Mouse (Mus musculus): ENCODE results near the gene Ift46. TPM values are rescaled to one million over a fixed set of nuclear protein-coding genes. Genes with fewer than 3 reads are reported as not detected.

Ift46 gene
- polyA plus RNA-seq, 1 experiment from 2014 or later: 24.5 TPM

DNA sequence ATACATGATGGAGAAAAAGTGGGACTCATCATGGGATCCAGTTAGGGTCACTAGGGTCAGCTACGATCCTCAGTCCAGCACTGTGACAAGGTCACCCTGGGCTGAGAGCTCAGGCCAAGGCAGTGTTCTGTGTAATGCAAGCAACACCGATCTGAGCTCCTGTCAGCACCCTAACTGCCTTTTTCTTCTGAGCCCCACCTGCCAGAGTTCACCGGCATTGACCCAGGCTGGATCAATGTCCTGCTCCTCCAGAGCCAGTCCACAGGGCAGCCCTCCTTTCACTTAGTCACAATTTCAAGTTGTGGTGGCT, 45.9 kb upstream of the Ift46 start:
- no peaks in the 10 kb centered on the region for H3K9me3 ChIP-seq (ENCODE audit: low read length)
- H3K4me2 ChIP-seq (ENCODE audit: low read depth, low read length): peak overlapping the region; percentile 83; the same call in 1 of the 2 replicates
- no peaks in the 10 kb centered on the region; the same call in 1 of the 2 replicates for H3K27me3 ChIP-seq (ENCODE audit: insufficient read depth, low read length)
- DNase-seq (no peak), ATAC-seq (no peak)
- WGBS (ENCODE audit: insufficient replicate concordance): 58% methylated on average over 3 of the region's 3 CpGs
- no peak overlapping the region for H3K4me3 ChIP-seq (ENCODE audit: low read depth, low read length)
- H3K9ac ChIP-seq (replicated peaks): no peak overlapping the region
- TF ChIP-seq CTCF (IDR thresholded peaks at IDR 0.05; ENCODE audit: low read depth) (no peak), EP300 (IDR thresholded peaks at IDR 0.05; ENCODE audit: low read depth) (no peak)
- H3K4me1 ChIP-seq (ENCODE audit: insufficient read depth): peaks cover 12% of the 10 kb centered on the region
- H3K36me3 ChIP-seq (replicated peaks; ENCODE audit: insufficient read depth, low read length): no peaks in the 10 kb centered on the region
- no peak overlapping the region for H3K27ac ChIP-seq (ENCODE audit: low read depth)

DNA sequence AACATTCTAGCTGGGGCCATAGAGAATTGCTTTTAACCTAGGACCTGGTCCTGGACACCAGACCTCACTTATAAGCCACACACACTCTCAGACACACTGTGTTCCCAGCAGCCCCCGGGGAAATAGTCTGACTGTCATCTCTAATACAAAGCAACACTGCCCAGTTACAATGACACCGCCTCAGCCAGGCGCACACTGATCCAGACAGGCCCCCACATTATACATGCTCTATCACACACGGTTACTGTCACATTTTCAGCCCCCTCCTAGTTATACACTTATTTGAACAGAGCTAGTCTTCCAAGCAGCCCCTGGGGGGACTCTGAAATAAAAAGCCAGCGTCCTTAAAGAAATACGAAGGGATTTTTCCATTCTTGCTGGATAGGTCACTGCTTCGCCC, 45.1 kb upstream of the Ift46 start:
- WGBS (ENCODE audit: insufficient replicate concordance): 65% methylated on average over 7 of the region's 7 CpGs
- Histone ChIP-seq H3K9ac (replicated peaks) (no peak overlapping the region), H3K4me2 (ENCODE audit: low read depth, low read length) (no peak overlapping the region), H3K4me3 (ENCODE audit: low read depth, low read length) (no peak overlapping the region), H3K36me3 (replicated peaks; ENCODE audit: insufficient read depth, low read length) (no peaks in the 10 kb centered on the region), H3K27ac (ENCODE audit: low read depth) (no peak overlapping the region), H3K9me3 (ENCODE audit: low read length) (no peaks in the 10 kb centered on the region), H3K27me3 (ENCODE audit: insufficient read depth, low read length) (no peaks in the 10 kb centered on the region; the same call in 1 of the 2 replicates), H3K4me1 (ENCODE audit: insufficient read depth) (peaks cover 12% of the 10 kb centered on the region)
- ATAC-seq (no peak), DNase-seq (no peak)
- TF ChIP-seq CTCF (IDR thresholded peaks at IDR 0.05; ENCODE audit: low read depth) (no peak), EP300 (IDR thresholded peaks at IDR 0.05; ENCODE audit: low read depth) (no peak)

DNA sequence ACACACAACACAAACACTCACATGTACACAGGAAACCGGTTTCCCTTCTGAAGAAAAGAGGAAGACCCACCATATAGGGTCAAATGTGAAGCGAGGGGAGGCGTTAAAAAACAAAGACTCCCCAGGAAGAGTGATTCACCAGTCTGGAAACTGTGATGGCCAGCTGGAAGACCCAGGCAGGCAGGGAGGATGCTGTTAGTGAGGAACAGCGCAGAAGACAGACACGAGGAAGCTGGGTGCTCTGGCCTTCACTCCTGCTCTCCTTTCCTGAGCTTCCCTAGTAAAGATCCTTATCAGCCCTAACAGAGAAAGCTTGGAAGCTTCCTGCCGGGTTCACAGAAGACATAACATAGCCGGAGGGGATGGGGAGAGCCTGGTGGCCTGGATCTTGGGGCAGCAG, 44.7 kb upstream of the Ift46 start:
- no peak overlapping the region; the same call in 1 of the 2 replicates for H3K27ac ChIP-seq (ENCODE audit: low read depth)
- no peak for DNase-seq
- H3K9me3 ChIP-seq (ENCODE audit: low read length): no peaks in the 10 kb centered on the region
- H3K4me2 ChIP-seq (ENCODE audit: low read depth, low read length): no peak overlapping the region
- peak; percentile 24 for ATAC-seq
- TF ChIP-seq CTCF (IDR thresholded peaks at IDR 0.05; ENCODE audit: low read depth) (no peak), EP300 (IDR thresholded peaks at IDR 0.05; ENCODE audit: low read depth) (no peak)
- H3K4me3 ChIP-seq (ENCODE audit: low read depth, low read length): no peak overlapping the region
- peaks cover 12% of the 10 kb centered on the region for H3K4me1 ChIP-seq (ENCODE audit: insufficient read depth)
- H3K27me3 ChIP-seq (ENCODE audit: insufficient read depth, low read length): no peaks in the 10 kb centered on the region; the same call in 1 of the 2 replicates
- H3K36me3 ChIP-seq (replicated peaks; ENCODE audit: insufficient read depth, low read length): no peaks in the 10 kb centered on the region
- 35% methylated on average over 7 of the region's 7 CpGs for WGBS (ENCODE audit: insufficient replicate concordance)
- H3K9ac ChIP-seq (replicated peaks): no peak overlapping the region

DNA sequence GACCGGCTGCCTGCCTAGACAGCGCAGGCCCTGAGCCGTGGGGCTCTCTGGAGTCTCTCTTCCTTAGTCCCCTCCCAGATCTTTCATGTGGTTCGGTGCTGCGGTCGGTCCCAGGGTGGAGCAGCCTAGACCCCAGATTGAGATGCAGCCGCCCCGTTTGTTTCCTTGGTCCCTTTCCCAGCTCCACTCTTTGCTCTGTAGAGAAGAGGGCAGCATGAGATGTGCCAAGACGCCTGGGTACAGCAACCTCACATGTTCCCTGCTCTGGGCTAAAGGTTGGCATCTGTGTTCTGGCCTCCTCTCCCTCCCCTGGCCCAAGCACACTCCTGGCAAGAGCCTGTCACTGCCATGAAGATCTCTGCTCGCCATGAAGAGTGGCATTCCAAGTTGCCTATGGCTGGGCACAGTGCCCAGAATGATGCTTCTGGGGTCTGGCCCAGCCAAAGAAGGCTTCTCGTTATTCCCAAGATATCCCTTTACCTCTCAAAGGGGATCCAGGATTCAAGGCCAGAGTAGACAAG, 44.1 kb upstream of the Ift46 start:
- no peak for TF ChIP-seq CTCF (IDR thresholded peaks at IDR 0.05; ENCODE audit: low read depth)
- no peak for TF ChIP-seq EP300 (IDR thresholded peaks at IDR 0.05; ENCODE audit: low read depth)
- H3K4me1 ChIP-seq (ENCODE audit: insufficient read depth): peaks cover 12% of the 10 kb centered on the region
- no peak overlapping the region for H3K4me3 ChIP-seq (ENCODE audit: low read depth, low read length)
- DNase-seq: no peak
- H3K27me3 ChIP-seq (ENCODE audit: insufficient read depth, low read length): no peaks in the 10 kb centered on the region; the same call in 1 of the 2 replicates
- H3K9ac ChIP-seq (replicated peaks): no peak overlapping the region
- WGBS (ENCODE audit: insufficient replicate concordance): 69% methylated on average over 11 of the region's 11 CpGs
- peak overlapping the region; percentile 16; the same call in 1 of the 2 replicates for H3K27ac ChIP-seq (ENCODE audit: low read depth)
- no peak for ATAC-seq
- no peak overlapping the region for H3K4me2 ChIP-seq (ENCODE audit: low read depth, low read length)
- no peaks in the 10 kb centered on the region for H3K9me3 ChIP-seq (ENCODE audit: low read length)
- no peaks in the 10 kb centered on the region for H3K36me3 ChIP-seq (replicated peaks; ENCODE audit: insufficient read depth, low read length)

DNA sequence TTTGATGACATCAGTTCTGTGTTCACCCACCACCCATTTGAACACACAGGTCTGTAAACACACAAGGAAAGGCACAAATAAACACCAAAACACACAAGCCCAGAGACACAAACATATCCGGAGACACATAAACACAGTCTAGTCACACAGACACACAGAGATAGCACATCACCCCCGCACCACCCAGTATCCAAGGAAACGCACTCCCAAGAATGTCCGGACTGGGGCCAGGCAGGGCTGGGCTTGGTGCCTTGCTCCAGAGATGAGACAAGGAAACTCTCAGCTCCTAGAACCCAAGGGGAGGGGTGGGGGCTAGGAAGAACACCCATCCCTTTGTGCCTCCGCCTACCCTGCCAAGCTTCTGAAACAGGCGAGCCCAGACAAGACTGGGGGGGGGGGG, 43.5 kb upstream of the Ift46 start:
- 0 out of 2 replicates have a peak overlapping the region, but pooled peaks have one; percentile 16 for H3K27ac ChIP-seq (ENCODE audit: low read depth)
- no peak for DNase-seq
- H3K9me3 ChIP-seq (ENCODE audit: low read length): no peaks in the 10 kb centered on the region
- ATAC-seq: no peak
- no peak overlapping the region for H3K4me2 ChIP-seq (ENCODE audit: low read depth, low read length)
- H3K27me3 ChIP-seq (ENCODE audit: insufficient read depth, low read length): no peaks in the 10 kb centered on the region; the same call in 1 of the 2 replicates
- H3K9ac ChIP-seq (replicated peaks): no peak overlapping the region
- H3K4me3 ChIP-seq (ENCODE audit: low read depth, low read length): no peak overlapping the region
- 72% methylated on average over 6 of the region's 6 CpGs for WGBS (ENCODE audit: insufficient replicate concordance)
- peaks cover 12% of the 10 kb centered on the region for H3K4me1 ChIP-seq (ENCODE audit: insufficient read depth)
- TF ChIP-seq CTCF (IDR thresholded peaks at IDR 0.05; ENCODE audit: low read depth): no peak
- no peaks in the 10 kb centered on the region for H3K36me3 ChIP-seq (replicated peaks; ENCODE audit: insufficient read depth, low read length)

DNA sequence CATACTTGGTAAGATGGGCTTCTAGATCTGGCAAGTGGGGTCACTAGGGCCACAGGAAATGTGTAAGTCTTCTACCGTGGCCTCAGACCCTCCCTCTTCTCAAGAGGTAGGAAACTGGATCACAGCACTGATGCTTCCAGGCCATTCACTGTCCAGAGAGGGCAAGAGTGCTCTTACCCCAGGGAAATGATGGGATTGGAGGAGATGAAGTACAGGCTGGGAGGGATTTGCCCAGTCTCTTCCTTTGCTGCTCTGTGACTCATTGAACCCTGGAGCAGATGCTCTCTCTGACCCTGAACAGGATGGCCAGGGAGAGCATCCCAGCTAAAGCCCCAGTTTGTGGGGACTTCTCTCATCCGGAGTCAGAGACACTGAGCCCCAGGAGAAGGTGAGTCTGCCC, 43.0 kb upstream of the Ift46 start:
- H3K4me2 ChIP-seq (ENCODE audit: low read depth, low read length): no peak overlapping the region
- no peak for DNase-seq
- TF ChIP-seq EP300 (IDR thresholded peaks at IDR 0.05; ENCODE audit: low read depth) (no peak), CTCF (IDR thresholded peaks at IDR 0.05; ENCODE audit: low read depth) (no peak)
- H3K4me3 ChIP-seq (ENCODE audit: low read depth, low read length): no peak overlapping the region
- H3K9me3 ChIP-seq (ENCODE audit: low read length): no peaks in the 10 kb centered on the region
- H3K27ac ChIP-seq (ENCODE audit: low read depth): no peak overlapping the region
- H3K27me3 ChIP-seq (ENCODE audit: insufficient read depth, low read length): no peaks in the 10 kb centered on the region; the same call in 1 of the 2 replicates
- no peak overlapping the region for H3K9ac ChIP-seq (replicated peaks)
- ATAC-seq: no peak
- 57% methylated on average over 2 of the region's 2 CpGs for WGBS (ENCODE audit: insufficient replicate concordance)
- H3K36me3 ChIP-seq (replicated peaks; ENCODE audit: insufficient read depth, low read length): no peaks in the 10 kb centered on the region
- peaks cover 12% of the 10 kb centered on the region for H3K4me1 ChIP-seq (ENCODE audit: insufficient read depth)

Data from liver, postnatal 0 days (tissue).